Mouse (Mus musculus): Measurements from ENCODE around the gene Pdgfd.
"Not testable (repeated sequence)": the region's sequence is repeated elsewhere in the genome, so short reads cannot be mapped to it uniquely, and the experiment has no call there.

The Pdgfd gene
- long read RNA-seq, experiment 1, transcript Pdgfd-201 (7 exons, 3,131 nt) = major isoform, 22 of 50 reads
- long read RNA-seq, experiment 1, transcript Pdgfd-202 (7 exons, 1,795 nt) = minor isoform, 14 of 50 reads
- long read RNA-seq, experiment 1, partial matches to known transcripts = 4 of 50 reads
- long read RNA-seq, experiment 1, other reads (novel, unspliced or antisense) = 8 of 50 reads
- long read RNA-seq, experiment 2, partial matches to known transcripts = 3 of 14 reads
- long read RNA-seq, experiment 2, other reads (novel, unspliced or antisense) = 7 of 14 reads

DNA sequence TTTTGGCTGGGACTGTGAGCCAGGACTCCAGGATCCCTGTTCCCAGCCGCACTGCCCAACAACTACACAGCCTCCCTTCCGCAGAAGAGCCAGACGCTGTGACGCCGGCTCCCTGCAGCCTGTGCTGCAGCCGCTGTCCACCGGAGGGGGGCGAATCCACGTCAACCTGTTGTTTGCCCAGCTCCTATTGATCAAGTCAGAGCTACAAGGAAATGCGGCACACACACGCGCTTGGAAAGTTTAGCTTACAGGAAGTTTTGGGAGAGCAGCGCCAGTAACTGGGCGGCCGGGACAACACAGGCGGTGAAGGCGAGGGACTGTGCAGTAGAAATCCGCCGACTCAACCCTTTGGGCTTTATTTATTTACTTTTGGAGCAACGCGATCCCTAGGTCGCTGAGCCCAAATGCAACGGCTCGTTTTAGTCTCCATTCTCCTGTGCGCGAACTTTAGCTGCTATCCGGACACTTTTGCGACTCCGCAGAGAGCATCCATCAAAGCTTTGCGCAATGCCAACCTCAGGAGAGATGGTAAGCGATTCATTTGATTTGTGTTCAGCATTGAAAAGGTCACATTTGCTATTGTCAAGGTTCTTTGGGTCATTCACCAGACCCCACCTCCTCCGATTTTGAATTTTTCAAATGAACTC lies at the start of gene Pdgfd:
Gene Pdgfd, plus strand, starts transcription at position 194 of the 647 bp plus-strand sequence.
- intact Hi-C loops (cut with DNase I) = no loop called here

DNA sequence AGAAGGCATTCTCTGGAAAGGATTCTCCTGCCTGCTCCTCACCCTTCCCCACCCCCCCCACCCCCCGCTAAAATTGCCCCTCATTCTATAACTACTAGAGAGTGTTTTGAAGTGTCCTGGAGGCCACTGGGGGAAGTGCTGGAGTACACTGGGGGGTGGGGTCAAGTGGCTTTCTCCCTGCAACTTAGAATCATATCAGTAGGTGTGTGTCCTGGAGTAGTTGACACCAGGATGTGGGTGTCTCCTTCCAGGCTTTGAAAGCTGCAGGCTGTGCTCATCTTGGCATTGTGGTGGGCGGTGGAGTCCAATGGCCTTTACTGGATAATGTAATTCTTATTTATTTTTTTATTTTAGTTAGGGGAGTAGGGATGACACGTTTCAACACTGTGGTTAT lies 651 bp downstream of the Pdgfd start:
- intact Hi-C loops (cut with DNase I) = no loop called here

DNA sequence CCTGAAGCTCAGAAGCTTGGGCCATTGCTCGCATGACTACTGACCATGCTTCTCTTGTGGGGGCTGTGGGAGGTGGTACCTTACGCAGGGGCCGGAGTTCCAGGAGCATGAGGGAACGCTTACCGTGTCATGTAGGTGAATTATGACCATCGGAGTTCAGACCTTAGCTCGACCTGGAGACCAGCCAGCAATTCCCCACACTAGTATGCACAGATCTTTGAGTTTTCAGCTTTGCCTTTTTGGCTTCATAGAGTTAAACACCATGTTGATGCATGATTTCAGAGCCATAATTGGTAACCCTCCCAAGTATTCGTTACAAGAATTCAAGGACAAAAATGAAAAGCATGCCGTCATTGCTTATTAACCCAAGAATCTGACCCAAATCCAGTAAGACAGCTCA lies 2.6 kb downstream of the Pdgfd start:
- intact Hi-C loops (cut with DNase I) = no loop called here

DNA sequence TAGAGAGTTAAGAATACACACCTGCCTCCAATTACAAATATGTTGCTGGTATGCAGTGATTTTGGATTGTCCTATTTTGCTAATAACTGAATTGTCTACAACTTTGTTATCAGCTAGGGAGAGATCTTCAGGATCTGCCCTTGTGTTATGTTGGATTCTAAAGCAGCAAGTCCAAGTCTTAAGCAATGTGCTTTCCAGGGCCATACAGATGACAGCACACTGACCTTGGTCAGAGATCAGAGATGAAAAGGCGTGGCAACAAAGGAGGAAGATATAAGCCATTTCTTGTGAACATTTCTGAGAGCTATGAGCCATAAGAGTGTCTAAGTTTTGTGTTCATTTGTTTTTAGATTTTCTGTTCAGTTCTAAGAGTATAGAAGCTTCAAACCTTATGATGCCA lies 4.9 kb downstream of the Pdgfd start:
- intact Hi-C loops (cut with DNase I) = no loop called here

DNA sequence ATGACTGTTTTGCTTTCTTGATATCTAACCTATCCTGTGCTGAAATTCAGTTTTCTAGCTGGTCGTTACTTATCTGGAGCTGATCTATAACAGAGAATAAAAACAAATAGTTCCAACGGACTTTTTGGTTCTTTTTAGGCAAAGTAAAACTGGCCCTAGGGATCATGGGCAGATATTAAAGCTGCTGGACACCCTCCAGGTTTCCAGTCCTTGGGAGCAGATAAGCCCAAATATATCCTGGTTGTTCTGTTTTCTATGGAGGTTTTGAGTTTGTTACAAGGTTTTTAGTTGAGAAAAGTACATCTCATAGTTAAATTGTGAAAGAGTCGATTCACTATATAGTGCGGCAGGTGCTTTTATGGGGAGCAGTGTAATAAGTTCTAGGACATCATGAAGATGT lies 7.3 kb downstream of the Pdgfd start:
- intact Hi-C loops (cut with DNase I) = no loop called here

DNA sequence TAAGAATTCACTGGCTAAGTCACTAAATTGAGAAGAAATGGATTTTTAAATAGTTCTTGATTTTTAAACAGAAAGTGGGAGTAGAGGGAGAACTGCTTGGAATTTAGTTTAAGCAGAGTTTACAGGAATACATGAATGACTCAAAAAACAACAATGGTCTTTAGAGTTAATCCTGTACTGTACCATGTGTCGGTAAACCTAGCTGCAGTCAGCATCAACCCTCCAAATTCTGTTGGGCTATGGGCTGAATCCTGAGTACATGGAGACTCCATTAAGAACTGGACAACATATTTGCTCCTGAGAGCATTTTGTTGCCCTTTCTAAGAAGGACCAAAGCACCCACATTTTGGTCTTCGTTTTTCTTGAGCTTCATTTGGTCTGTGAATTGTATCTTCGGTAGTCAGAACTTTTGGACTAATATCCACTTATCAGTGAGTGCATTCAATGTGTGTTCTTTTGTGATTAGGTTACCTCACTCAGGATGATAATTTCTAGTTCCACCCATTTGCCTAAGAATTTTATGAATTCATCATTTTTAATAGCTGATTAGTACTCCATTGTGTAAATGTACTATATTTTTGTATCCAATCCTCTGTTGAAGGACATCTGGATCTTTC lies 14.0 kb downstream of the Pdgfd start:
- intact Hi-C loops (cut with DNase I) = no loop called here

DNA sequence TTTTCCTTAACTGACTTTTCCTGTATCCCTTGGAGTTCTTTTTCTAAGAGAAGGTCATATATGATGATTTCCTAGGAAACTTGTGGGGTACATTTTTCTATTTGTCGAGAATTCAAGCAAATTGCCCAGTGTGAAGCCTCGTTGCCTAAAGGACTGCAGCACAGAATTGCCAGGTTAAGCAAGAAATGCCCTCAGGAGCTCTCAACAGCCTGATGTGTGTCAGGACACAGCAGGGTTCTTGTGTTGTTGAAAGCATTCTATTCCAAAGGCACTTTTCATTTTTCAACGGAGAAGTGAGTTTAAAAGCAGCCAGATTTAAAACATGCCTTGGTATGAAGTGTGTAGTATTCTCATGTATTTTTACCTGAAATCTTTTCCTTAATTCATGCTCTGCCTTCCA lies 19.6 kb downstream of the Pdgfd start:
- intact Hi-C loops (cut with DNase I) = no loop called here

DNA sequence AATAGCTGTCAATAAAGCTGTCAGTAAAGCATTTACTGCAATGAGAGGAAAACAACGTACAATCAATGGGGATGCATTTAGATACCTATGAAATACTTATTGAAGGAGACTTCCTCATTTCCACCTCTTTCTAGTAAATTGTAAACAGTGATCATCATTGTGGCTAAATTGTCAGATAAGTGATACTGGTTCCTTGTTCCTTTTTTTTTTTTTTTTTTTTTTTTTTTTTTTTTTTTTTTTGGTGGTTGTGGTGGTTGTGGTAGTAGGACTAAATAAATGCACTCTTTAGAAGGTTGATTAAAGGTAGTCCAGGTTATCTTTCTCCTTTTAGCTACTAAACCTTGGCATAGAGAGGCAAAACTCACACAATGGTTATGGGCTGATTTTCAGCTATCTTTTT lies 25.0 kb downstream of the Pdgfd start:
- intact Hi-C loops (cut with DNase I) = no loop called here

DNA sequence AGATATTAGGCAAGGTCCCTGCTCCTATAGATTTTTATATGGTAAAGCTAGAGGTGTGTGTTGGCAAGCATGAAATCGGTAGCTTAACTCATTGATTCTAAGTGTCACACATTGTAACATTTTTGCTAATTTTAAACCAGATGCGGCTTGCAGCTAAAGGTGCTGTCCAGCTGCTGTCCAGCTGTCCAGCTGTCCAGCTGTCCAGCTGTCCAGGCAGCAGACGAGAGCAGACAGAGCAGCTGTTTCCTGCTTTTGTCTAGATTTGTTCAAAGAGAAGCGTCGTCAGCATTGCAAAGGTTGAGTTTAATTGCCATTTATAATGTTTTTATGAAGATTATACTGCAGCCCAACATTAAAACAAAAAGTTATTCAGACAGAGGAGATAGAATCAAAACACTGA lies 44.5 kb downstream of the Pdgfd start:
- intact Hi-C loops (cut with DNase I) = no loop called here

DNA sequence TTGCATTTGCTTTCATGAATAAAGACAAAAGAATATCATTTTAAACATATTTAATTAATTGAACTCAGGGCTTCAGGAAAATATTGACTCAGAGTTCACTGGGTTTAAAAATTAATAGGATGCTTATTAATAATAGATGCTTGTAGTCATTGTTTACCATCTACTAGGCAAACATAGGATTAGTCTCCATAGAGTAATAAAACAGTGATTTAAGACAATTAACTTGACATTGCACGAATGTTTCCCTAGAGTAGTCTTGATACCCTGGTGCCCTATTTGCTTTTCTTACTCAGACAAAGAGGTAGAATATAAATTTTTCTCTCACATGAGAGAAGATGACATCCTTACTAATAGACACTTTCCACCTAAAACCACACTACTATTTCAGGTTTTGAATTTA lies 49.1 kb downstream of the Pdgfd start:
- intact Hi-C loops (cut with DNase I) = no loop called here

DNA sequence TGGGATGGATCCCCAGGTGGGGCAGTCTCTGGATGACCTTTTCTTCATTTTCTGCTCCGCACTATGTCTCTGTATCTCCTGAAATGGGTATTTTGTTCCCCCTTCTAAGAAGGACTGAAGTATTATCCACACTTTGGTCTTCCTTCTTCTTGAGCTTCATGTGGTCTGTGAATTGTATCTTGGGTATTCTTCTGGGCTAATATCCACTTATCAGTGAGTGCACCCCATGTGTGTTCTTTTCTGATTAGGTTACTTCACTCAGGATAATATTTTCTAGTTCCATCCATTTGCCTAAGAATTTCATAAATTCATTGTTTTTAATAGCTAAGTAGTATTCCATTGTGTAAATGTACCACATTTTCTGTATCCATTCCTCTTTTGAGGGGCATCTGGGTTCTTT lies 67.6 kb downstream of the Pdgfd start:
- intact Hi-C loops (cut with DNase I) = not testable (repeated sequence)

DNA sequence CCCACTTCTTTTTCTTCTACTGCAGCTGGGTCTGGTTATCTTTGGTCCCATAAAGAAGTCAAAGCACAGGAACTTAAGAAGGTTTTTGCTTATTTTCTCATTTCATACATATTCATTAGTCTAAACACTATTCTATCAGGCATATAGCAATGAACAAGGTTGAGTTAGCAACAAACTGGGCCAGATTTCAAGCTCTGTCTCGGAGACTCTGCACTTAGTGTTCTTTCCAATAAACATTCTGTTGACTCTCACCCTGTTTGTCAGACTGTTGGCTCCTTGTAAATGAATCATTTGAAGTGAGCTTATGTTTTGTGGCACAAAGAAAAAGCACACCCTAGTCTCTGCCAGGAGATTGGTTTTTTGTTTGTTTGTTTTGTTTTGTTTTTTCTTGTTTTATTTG lies 81.9 kb downstream of the Pdgfd start:
- intact Hi-C loops (cut with DNase I) = no loop called here

DNA sequence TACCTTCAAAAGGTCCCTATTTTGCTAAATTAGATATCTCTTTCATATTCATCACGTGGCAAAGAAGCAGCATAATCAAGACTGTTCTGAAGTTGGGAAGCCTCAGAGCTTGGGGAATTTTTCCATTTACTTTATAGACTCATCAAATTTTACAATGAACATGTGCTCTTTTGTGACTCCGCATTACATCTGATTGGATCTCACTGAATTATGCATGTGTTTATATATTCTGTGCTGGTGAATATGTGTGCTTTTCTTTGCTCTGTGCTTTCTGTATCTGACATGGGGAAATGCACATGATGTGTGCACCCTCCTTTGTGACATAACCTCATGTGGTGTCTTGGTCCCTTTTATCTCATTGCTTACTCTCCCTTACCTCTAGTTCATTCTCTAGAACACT lies 83.6 kb downstream of the Pdgfd start:
- intact Hi-C loops (cut with DNase I) = no loop called here

DNA sequence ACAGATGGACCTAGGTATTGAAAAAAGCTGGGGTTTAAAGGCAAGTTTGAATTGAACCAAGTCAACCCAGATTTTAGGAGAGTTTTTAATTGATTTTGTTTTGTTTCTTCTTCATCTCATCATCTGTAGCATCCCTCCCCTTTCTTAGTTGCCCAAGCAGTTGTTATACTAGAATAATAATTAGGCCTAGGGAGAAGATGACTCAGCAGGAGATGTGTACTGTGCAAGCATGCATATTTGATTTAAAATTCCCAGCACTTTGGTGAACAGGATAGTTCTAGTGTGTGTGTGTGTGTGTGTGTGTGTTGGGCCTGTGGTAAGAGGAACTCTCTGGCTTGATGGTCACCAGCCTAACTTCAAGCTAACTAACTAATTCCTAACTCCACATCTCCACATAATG lies 88.7 kb downstream of the Pdgfd start:
- intact Hi-C loops (cut with DNase I) = no loop called here

DNA sequence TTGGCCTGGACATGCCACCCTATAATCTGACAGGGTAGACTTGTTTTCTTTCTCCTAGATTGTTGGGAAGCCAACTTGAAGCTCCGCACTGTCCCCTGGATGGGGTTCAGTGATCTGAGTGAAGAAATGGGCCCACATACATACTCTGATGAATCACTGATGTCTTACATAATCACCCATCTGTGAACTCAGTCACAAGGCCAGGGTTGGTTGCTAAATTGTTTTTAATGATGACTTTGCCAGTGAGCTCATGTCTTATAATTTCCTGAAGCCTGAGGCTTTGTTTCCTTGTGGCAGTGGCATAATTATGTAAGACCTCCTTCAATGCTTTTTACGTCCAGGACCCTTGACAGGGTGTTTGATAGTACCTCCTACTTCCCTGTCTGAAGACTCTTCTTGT lies 96.4 kb downstream of the Pdgfd start:
- intact Hi-C loops (cut with DNase I) = no loop called here

DNA sequence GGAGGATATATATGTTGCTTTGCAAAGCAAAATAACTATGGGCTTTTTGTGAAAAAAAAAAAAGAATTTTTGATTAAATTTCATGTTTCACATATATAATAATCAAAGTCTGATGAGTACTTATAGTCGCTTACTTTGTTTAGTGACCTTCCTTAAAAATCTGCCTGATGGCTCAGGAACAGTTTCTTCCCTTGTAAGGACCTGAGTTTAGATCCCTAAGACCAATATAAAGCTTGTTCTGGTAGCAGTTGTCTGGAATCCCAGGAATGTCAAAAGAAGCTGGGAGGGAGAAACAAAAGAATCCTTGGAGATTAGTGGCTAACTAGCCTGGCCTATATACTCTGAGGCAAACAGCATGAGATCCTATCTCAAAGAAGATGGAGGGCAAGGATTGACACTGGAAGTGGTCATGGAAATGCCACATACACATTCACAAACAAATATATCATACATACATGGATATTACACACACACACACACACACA lies 101.5 kb downstream of the Pdgfd start, which contains the start of gene Ddi1:
Gene Ddi1, minus strand, starts transcription at position 51 of the 485 bp plus-strand sequence.
- intact Hi-C loops (cut with DNase I) = no loop called here

DNA sequence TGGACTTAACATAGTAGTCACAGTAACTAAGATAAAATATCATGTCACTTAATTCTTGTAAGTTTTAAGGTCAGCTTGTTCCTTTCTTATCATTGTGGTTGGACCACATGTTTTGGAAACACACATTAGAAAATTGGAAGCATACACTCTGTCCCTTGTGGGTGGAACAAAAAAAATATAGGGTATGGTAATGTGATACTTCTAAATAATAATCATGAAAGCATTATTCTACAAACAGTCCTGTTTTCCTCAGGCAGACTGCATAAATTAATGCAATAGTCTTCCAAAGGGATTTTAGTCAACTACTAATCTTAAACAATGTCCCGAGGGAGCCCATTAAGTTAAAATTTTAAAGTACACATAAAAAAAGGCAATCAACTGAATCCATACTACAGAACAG lies 108.0 kb downstream of the Pdgfd start:
- intact Hi-C loops (cut with DNase I) = no loop called here

DNA sequence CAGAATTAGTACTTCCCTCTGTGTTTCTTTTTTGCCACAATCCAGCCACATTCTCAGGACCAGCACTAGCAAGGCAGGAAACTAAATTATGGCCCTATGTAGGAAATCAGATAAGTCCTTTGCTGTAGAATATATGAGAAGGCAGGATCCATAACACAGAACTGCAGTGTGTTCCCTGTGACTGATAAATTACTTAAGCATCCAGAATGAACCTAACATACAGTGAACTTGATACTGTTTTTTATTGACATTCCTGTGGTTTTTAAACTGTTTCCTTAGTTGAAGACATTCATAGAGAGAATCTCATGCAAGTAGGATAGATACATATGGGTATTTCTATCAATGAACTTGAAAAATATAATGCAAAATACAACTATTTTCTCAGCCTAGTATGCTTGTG lies 109.1 kb downstream of the Pdgfd start:
- intact Hi-C loops (cut with DNase I) = no loop called here

DNA sequence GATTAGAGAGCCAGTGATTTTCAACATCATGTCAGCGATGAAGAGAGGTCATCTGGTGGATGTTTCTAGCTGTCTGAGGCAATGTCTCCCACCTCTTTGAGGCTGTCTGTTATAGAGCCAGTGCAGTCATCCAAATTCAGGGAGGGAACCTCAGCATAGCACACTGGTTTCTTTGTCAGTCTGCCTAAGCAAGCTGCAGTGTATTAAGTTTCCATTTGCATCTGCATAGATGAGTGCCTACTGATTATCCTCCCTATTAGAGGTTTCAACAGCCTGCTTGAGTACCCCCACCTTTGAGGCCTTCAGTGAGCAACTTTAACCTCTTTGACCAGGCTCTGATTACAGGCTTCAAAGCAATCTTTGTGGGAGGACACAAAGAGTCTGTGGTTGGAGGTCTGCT lies 118.4 kb downstream of the Pdgfd start:
- intact Hi-C loops (cut with DNase I) = no loop called here

DNA sequence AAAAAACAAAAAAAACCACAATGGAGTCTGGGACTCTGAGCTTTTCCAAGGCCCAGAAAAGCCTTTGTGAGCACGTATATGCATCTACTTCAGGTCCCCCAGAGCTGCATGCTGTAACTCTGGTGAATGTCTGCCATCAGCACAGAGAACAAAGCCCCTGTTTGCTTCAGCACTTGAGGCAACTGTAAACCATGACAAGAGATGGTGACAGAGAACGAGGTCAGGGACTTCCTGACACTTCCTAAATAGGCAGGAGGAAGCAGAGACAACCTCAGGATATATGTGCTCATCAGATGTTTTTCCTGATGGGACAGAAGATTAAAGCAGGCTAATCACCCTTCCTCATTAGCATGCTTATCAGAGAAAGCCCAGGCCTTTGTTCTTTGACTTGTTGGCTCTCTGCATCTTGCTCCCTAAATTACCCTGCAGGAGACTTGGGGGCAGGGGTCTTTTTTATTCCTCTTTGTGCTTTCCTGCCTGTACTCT lies 120.9 kb downstream of the Pdgfd start:
- intact Hi-C loops (cut with DNase I) = no loop called here

DNA sequence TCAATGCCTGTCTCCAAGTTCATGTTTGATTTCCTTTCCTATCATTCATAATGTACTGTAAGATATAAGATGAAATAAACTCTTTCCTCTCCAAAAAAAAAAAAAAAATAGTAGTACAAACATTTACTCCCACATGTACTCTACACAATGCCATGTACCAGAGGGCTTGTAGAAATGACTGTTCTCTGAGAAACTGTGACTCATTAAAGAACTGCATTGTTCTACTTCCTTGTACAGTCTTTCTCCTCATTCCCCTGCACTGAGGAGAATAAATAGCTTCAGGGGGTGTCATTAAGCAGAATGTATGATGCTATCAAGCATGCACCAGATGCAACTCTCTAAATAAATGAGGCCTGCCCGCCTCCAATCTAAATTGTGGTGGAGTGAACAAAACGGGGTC lies 130.2 kb downstream of the Pdgfd start:
- intact Hi-C loops (cut with DNase I) = no loop called here

DNA sequence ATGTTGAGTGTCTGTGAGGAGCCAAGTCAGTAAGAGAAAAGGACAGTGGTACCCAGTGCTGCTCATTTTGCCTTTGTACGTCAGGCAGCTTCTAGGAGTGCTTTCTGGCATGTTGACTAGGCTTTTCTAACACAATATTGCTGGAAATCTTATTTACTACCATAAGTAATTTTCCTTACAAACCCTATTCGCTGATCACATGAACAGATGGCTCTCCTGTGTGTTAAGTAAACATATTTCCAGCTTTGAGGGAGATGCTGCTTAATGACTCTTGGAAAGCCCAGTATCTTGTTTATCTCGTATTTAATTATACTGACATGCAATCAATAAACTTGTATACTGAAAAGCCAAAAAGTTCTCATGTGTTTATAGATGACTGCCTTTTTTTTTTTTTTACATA lies 133.7 kb downstream of the Pdgfd start:
- intact Hi-C loops (cut with DNase I) = no loop called here

DNA sequence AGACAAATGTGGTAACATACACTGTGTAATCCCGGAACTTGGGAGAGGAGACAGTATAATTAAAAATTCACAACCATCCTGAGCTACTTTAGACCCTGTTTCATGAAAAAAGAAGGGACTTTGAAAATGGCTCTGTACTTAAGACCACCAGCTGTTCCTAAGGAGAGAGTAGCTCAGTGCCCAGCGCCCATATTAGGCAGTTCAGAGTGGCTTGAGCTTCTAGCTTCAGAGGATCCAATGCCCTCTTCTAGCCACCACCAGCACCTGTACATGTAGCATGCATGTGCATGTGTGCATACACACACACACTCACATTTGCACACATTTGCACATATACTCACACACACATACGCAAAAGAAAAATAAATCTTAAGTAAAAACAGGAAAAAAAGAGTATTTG lies 136.2 kb downstream of the Pdgfd start:
- intact Hi-C loops (cut with DNase I) = no loop called here

All from adrenal gland (tissue).